Mouse (Mus musculus) heart, postnatal 0 days (tissue): ENCODE data around the gene Scyl1.

ENCODE experiments used
- CTCF ChIP-seq: IDR thresholded peaks from 2 replicates; pipeline ENCODE4 v1.5.1; 2016; ENCODE audit warnings: antibody characterized with exemption, control low read depth, low read depth
- EP300 ChIP-seq: IDR thresholded peaks from 2 replicates; pipeline ENCODE4 v1.6.1; 2016; ENCODE audit warnings: antibody characterized with exemption, low read depth

GRCm38 (mm10) chr19:5796573-5797111, 25.4 kb upstream of the Scyl1 start:
- TF ChIP-seq CTCF: no peak
- no peak for TF ChIP-seq EP300
